Mouse (Mus musculus) thymus, postnatal 14 days (tissue): ENCODE measurements around the gene Itga6.
"Not testable (repeated sequence)": the region's sequence is repeated elsewhere in the genome, so short reads cannot be mapped to it uniquely, and the experiment has no call there.

Experiments used
- DNase-seq: peaks from one replicate; pipeline ENCODE4 v3.0.0; 2021

Itga6 gene

DNA sequence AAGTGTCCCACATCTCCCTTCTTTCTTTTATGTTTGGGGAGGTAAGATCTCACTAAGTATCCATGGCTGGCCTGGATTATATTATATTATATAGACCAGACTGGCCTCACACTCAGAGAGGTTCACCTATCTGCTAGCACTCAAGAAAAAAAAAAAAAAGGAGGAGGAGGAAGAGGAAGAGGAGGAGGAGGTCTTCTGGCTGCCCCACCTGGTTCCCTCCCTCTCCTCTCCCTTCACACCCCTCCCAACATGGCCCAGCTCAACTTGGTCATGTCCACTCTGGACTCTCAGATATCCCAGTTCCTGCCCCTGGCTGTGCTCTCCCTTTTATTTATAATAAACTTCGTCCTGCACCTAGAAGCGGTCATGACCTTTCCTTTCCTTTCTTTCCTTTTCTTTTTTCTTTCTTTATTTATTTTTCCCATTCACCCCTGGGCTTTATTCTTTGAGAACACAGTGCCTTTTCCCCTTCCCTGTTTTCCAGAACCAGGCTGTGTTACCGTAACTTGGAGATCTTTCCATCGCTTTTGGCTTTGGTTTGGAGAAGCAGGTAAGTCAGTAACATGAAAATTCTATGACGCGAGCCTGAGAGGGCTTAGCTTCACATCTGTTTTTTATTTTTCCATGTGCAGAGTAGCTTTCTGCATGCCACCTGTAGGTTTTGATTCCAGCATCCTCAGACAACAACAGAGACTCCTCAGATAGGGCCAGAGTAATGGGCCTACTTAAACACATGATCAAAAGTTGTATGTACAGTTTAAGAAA is at the start of gene Itga6:
Gene Itga6 (plus strand): TSS at position 7 of the 765 bp plus-strand sequence.
- no peak for DNase-seq

DNA sequence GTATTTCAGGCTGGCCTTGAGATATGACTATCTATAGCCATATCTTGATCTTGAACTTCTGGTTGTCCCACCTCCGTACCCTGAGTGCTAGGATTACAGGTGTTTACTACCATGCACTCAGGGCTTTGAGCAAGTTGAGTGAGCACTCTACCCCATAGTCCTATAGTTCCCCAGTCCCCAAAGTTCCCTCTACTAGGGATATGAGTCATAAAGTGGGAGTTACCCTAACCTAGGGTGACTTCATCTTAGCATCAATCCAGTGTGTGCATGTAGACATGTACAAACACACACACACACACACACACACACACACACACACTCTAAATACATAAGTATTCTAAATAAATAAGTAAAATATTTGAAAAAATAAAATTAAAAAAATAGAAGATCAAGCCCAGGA is 48.6 kb upstream of the Itga6 start:
- no peak for DNase-seq

GRCm38 (mm10) chr2:71697408-71698336 is 47.7 kb upstream of the Itga6 start:
- DNase-seq, result no peak

DNA sequence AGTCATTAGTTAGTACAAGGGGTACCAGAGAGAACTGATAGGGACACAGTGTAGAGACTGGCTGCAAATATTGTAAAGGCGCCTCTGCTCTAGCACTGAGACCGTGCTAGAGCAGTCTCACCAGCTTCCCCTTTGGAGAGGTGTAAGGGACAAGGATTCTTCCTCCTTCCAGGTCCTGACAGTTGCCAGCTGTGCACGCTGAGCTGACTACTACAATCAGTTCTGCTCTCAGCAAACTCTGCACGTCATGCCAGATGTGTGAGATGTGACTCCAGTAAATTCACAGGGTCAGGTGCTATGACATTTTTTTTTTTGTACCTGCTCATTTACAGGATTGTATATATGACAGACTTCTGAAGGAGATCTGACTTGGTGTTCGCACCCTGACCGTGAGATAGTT is 47.0 kb upstream of the Itga6 start:
- no peak for DNase-seq

DNA sequence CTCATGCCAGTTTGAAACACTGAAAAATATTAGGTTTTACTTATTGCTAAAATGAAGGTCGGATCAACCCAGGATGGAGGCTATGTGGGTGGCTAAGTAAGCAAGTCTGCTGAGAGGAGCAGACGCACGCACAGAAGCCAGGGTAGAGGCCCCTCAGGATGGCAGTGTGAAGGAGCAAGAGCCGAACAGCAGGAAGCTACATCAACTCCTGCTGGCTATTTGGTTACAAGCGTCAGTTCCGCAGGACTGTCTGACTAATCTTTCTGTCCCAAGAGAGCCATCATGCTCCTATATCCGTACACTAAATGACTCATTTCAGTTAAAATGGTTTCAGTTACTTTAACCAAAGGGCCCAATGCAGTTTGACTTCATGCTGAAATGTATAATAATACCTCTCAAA is 46.5 kb upstream of the Itga6 start:
- DNase-seq, result no peak

DNA sequence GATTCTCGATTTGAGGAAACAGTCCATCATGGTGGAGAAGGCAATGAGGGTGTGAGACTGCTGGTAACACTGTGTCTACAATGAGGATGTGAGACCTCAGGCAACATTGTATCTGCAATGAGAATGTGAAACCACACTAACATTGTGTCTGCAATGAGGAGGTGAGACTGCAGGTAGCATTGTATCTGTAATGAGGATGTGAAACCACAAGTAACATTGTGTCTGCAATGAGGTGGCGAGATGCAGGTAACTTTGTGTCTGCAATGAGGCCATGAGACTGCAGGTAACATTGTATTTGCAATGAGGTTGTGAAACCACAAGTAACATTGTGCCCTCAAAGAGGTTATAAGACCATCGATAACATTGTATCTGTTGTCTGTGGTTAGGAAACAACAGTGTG is 44.1 kb upstream of the Itga6 start:
- DNase-seq, result no peak

DNA sequence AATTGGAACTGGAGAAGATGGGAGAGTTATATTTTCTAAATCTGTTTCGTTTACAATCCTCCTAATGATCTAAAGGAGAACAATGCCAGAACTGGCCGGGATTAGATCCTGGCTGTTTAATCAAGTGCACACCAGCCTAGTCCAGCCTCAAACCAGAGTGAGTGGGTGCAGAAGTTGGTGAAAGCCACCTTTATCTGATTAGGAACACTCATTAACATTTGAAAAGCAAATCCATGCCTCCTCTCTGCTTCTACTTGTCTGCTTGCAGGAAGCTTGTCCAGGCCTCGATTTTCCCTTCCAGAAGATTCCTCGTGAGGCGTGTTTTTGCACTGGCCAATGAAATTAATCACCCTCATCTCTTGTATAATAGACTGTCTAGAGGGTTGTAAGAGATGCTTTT is 41.1 kb upstream of the Itga6 start:
- no peak for DNase-seq

GRCm38 (mm10) chr2:71708886-71709285 is 36.5 kb upstream of the Itga6 start:
- no peak for DNase-seq

DNA sequence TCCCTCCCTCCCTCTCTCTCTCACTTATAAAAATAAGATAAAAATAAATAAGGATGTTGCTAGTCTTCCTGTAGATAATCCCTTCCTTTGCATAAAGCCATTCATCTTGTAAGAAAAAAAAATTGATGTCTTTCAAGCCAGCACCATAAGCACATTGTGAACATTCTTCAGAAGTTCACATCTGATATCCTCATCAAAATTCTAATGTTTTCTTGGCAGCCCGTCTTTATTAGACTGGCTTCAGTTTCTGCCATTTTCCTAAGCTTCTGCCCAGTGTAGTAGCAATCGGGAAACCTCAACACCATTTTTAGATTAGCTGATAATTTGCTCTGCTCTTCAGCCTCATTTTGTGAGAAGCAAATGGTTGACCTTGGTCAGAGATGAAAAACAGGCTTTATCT is 33.8 kb upstream of the Itga6 start:
- no peak for DNase-seq

- DNase-seq, result no peak
Observed at GRCm38 (mm10) chr2:71714416-71714815, 31.0 kb upstream of the Itga6 start.

DNA sequence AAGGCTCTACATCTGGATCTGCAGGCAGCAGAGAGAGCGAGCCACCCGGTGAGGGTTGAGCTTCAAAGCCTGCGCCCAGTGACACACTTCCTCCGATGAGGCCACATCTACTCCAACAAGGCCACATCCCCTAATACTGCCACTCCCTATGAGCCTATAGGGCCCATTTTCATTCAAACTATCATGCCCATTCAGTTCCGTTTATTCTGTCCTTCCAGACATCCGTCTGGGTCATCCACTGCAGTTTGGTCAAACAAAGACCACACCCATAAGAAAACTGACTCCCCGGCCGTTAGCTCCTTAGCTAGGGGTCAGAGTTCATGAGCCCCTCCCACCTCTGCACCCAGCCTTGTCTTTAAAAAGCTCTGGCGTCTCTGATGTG is 26.4 kb upstream of the Itga6 start:
- DNase-seq, result no peak

- DNase-seq, result no peak
Observed at GRCm38 (mm10) chr2:71719387-71720034, 25.9 kb upstream of the Itga6 start.

DNA sequence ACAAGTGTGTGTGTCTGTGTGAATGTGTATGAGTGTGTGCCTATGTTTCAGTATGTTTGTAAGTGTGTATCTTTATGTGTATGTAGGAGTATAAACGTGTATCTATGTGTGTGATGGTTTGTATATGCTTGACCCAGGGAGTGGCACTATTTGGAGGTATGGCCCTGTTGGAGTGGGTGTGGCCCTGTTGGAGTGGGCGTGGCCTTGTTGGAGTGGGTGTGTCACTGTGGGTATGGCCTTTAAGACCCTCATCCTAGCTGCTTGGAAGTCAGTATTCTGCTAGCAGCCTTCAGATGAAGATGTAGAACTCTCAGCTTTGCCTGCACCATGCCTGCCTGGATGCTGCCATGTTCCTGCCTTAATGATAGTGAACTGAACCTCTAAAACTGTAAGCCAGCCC is 24.9 kb upstream of the Itga6 start:
- not testable (repeated sequence) for DNase-seq

DNA sequence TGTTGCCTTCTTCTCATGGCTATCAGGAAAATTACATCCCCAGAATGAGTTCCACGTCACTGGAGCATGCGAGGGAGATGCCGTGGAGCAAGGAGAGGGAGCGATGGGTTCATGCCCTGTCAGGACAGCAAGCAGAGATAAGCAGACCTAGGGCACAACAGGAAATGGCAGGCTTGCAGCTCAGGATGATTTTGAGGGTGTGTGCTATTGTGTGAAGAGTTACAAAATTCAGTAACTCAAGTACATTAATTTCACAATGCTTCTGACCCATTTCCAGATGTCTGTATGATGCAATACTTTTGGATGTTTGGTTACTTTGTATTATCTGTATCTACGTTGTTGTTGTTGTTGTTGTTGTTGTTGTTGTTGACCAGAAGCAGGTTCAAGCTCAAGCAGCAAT is 22.5 kb upstream of the Itga6 start:
- no peak for DNase-seq

DNA sequence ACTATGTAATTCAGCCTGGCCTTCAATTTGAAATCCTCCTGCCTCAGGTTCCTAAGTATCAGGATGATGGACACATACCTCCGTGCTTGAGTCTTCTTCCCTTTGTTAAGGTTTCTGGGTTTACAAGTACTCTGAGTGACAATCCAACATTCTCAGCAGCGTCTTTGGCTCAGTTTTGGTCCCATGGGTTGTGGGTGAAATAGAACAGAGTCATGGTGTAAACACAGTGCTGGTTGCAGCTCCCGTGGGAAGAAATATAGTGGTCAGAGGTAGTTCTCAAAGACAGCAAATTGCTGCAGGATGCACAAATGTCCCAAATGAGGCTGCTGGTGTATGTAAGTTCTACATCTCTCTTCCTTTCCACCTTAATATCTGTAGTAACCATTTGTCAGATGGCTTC is 21.8 kb upstream of the Itga6 start:
- no peak for DNase-seq

DNA sequence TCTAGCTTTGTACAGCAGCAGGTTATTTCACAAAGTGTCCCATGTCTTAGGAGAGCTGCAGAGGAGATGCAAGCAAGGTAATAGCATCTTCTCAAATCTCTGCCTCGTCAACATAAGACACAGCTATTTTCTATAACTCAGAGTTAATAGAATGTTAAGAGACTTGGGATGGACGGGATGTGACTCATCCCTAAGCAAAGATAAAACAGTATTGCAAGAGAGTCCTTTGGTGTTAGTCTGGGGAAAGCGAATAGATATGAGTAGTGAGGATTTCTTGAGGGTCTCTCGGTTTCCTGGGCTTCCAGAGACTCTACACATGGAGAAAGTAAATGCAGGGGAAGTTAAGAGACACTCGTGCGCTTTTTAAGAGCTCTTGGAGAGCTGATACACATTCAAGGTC is 21.4 kb upstream of the Itga6 start:
- DNase-seq, result no peak

DNA sequence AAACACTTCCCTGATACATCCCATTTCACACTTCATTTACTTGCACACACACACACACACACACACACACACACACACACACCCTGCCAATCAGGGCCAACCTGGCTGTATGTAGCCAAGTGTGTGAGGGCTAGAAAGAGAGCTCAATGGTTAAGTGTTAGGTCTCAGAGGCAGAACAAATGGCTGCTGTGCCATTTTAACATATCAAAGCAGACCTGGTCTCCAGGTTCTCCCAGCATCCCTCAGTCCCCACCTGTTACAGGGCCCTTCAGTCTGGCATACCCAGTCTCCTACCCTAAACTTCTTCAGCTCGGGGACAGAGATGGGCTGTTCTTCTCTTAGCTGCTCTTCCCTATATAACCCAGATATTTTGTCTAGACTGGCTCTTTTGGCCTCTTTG is 20.0 kb upstream of the Itga6 start:
- DNase-seq, result no peak

DNA sequence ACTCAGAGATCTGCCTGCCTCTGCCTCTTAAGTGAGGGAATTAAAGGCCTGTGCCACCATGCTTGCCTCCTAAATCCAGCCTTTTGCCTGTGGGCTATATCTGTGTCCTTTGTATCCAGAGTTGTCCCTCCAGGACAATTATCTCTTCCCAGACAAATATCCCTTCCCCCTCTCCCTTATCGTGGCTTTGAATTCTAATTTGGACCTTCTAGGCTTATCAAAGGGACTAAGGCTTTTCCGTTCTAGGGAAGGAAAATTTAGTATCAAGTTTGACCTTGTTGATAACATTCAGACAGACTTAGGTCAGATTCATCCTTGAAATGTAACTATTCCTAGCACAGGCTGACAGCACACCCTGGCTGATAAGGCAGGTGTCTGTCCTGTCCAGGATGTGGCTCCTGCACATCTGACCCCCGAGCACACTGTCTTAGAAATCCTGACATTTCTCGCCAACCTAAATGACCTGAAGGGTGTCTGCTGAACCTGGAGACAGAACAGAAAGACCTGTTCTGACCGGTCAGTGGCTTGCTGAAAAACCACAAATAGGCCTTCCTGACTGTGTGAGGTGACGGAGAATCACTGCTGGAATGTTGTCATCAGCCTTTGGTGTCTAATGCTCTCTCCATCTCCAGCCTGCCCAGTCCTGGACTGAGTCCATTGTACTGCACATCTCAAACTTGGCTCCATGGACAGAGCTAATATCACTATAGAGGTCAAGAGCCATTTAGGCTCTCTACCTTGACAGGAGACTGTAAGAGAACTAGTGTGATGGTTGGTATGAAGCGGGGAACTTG is 18.3 kb upstream of the Itga6 start:
- DNase-seq, result no peak

DNA sequence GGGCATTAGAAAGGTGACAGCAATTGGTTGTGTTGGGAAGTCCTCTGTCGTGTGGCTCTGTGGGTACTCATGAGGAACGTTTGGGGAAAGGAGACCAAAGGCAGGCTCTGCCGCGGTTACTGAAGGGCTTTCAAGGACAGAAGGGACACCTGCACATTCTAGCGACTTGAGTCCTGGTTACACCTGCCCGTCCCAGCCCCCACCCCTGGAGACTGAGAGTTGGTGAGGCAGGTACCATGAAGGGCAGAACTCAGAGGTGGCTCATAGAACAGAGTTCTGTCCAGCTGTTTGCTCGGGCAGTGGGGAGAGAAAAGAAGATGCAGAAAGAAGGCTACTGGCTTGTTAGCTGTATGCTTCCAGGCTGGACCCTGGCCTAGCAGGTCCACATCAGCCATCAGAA is 17.1 kb upstream of the Itga6 start:
- no peak for DNase-seq

GRCm38 (mm10) chr2:71728796-71729195 is 16.6 kb upstream of the Itga6 start:
- no peak for DNase-seq

DNA sequence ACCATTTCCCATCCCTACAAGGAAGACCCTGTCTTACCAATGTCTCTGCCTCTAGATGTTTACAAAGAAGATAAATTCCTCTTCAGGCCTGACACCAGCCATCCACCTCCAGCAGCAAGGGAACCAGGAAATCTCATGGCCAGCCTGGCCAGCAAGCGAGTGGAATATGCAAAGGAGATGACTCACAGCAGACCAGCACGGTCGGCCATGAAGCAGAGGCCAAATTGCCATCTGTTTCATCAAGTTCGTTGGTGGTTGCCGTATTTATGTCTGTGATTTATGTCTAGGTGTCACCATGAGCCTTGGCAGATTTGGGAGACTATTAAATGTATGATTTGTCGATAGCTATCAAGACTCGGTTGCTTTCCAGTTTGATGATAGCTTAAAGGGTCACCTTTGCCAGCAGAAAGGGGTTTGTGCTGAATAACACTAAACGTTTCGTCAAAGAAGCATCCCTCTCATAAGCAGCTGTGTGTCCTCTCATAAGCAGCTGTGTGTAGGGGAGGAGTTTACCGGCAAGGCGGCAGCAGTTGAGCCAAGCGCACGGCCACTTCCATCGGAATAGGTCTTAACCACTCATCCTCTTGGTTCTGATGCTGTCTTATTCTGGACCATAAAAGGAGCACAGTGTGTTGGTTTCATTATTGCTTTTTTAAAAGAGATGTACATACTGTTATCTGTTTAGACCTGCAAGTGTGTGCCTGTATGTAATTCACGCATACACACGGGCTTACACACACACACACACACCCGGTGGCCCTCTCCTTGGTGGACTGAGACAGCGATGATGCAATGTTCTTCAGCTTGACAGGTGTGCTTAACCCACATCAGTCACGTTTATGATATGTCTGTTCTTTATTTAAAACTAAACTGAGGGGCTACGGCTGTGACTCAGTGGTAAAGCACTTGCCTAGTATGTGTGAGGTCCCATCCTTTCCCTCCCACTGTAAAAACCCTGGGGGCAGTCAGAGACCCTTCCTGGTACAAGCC is 14.5 kb upstream of the Itga6 start:
- DNase-seq, result no peak
